Mouse (Mus musculus) cerebellum, adult 2 months (tissue): ENCODE data around the gene Kdm2a. TPM values are rescaled to one million over a fixed set of nuclear protein-coding genes. Genes with fewer than 3 reads are reported as not detected.
A peak's percentile ranks its signal among the peaks of the same experiment; 100 is the strongest.

Experiments
- DNase-seq, 2 experiments: peaks; one replicate each; pipeline ENCODE4 v3.0.0; 2021
- H3K27ac ChIP-seq: fragments of 200-500 bp; 2 replicates; pipeline ENCODE4 v1.5.1; 2012; ENCODE audit warnings: low read length, control low read depth, inconsistent platforms; ENCODE audit not compliant: insufficient read depth
- H3K27me3 ChIP-seq: fragments of 200-500 bp; 2 replicates; pipeline ENCODE4 v1.6.1; 2012; ENCODE audit warnings: inconsistent platforms, mild to moderate bottlenecking, low read length, moderate library complexity; ENCODE audit not compliant: control insufficient read depth, insufficient read depth
- H3K4me1 ChIP-seq: fragments of 200-500 bp; 2 replicates; pipeline ENCODE4 v1.6.1; 2011; ENCODE audit warnings: low read length; ENCODE audit not compliant: control insufficient read depth, insufficient read depth
- H3K4me3 ChIP-seq: fragments of 200-500 bp; replicated peaks from 2 replicates; pipeline ENCODE3; 2011; ENCODE audit warnings: mild to moderate bottlenecking, low read depth, low read length, control low read depth; ENCODE audit not compliant: insufficient read depth
- CTCF ChIP-seq: fragments of 200-500 bp; IDR thresholded peaks from 2 replicates; pipeline ENCODE4 v1.5.1; 2011; ENCODE audit warnings: low read depth, mild to moderate bottlenecking, control low read depth, low read length, moderate library complexity, borderline replicate concordance; ENCODE audit not compliant: insufficient read depth
- POLR2A ChIP-seq: fragments of 200-500 bp; IDR thresholded peaks from 2 replicates; pipeline ENCODE4 v1.6.1; 2011; ENCODE audit warnings: low read length, control low read depth, borderline replicate concordance; ENCODE audit not compliant: insufficient read depth
- WGBS: fragments of 180-500 bp; shearing (Covaris S2); methylation state at CpG from one replicate; pipeline ENCODE4 v1.1.7; 2018; 5-methylcytosine and 5-hydroxymethylcytosine counted together
- polyA plus RNA-seq: library from polyadenylated mRNA; depleted of rRNA; stranded (reverse); fragments of >200 nt; gene quantifications from 2 replicates; pipeline ENCODE4 v1.2.3, GENCODE M21; 2012

Gene Kdm2a
- polyA plus RNA-seq, 1 experiment, result 87.1 TPM

GRCm38 (mm10) chr19:4439161-4439801 is 41.2 kb upstream of the Kdm2a start, which contains the start of gene Rhod:
Gene Rhod (minus strand): TSS chr19:4439432.
- no peak within 1 kb of the TSS for H3K27ac ChIP-seq
- H3K4me1 ChIP-seq, result peaks cover 6% of the 10 kb centered on the region; the same call in 1 of the 2 replicates
- 2% methylated on average over 51 of the region's 51 CpGs for WGBS
- H3K4me3 ChIP-seq, result peak within 1 kb of the TSS; percentile 40
- TF ChIP-seq POLR2A (no peak), CTCF (no peak)
- H3K27me3 ChIP-seq, result no peaks in the 10 kb centered on the region
- DNase-seq, result peak in 1 of 2 experiments; percentile 34

GRCm38 (mm10) chr19:4438791-4439160 is 40.7 kb upstream of the Kdm2a start:
- Histone ChIP-seq H3K4me3 (peak overlapping the region; percentile 40), H3K4me1 (peaks cover 6% of the 10 kb centered on the region; the same call in 1 of the 2 replicates), H3K27ac (no peak overlapping the region), H3K27me3 (no peaks in the 10 kb centered on the region)
- TF ChIP-seq POLR2A (no peak), CTCF (no peak)
- WGBS, result 48% methylated on average over 8 of the region's 8 CpGs
- DNase-seq, result no peak

- Histone ChIP-seq H3K4me1 (peaks cover 6% of the 10 kb centered on the region; the same call in 1 of the 2 replicates), H3K27me3 (no peaks in the 10 kb centered on the region), H3K27ac (no peak overlapping the region), H3K4me3 (no peak overlapping the region)
- WGBS, result 89% methylated on average over 6 of the region's 6 CpGs
- no peak for DNase-seq
- no peak for TF ChIP-seq CTCF
- no peak for TF ChIP-seq POLR2A
Observed at GRCm38 (mm10) chr19:4437886-4438285, 39.8 kb upstream of the Kdm2a start.

GRCm38 (mm10) chr19:4436254-4436653 is 38.2 kb upstream of the Kdm2a start:
- no peaks in the 10 kb centered on the region for H3K27me3 ChIP-seq
- no peak overlapping the region for H3K27ac ChIP-seq
- TF ChIP-seq POLR2A (no peak), CTCF (no peak)
- peaks cover 6% of the 10 kb centered on the region; the same call in 1 of the 2 replicates for H3K4me1 ChIP-seq
- DNase-seq, result no peak
- 92% methylated on average over 3 of the region's 3 CpGs for WGBS
- H3K4me3 ChIP-seq, result no peak overlapping the region

- no peak for DNase-seq
- 81% methylated on average over 1 of the region's 1 CpGs for whole genome bisulfite sequencing
- H3K27me3 ChIP-seq, result no peaks in the 10 kb centered on the region
- TF ChIP-seq POLR2A (no peak), CTCF (no peak)
- 0 out of 2 replicates have a peak, but pooled peaks cover 3% of the 10 kb centered on the region for H3K4me1 ChIP-seq
- H3K4me3 ChIP-seq, result no peak overlapping the region
- no peak overlapping the region for H3K27ac ChIP-seq
Observed at GRCm38 (mm10) chr19:4434999-4435398, 36.9 kb upstream of the Kdm2a start.

GRCm38 (mm10) chr19:4433756-4434155 is 35.7 kb upstream of the Kdm2a start:
- DNase-seq, result no peak
- Histone ChIP-seq H3K27me3 (no peaks in the 10 kb centered on the region), H3K27ac (no peak overlapping the region), H3K4me1 (no peaks in the 10 kb centered on the region), H3K4me3 (no peak overlapping the region)
- TF ChIP-seq POLR2A, result no peak
- TF ChIP-seq CTCF, result no peak
- WGBS, result 82% methylated on average over 1 of the region's 1 CpGs

GRCm38 (mm10) chr19:4430091-4430620 is 32.1 kb upstream of the Kdm2a start:
- 95% methylated on average over 4 of the region's 4 CpGs for WGBS

GRCm38 (mm10) chr19:4425610-4426366 is 27.7 kb upstream of the Kdm2a start:
- TF ChIP-seq CTCF (peak; percentile 47; the same call in 1 of the 2 replicates), POLR2A (no peak)
- Histone ChIP-seq H3K27ac (no peak overlapping the region), H3K4me1 (peaks cover 2% of the 10 kb centered on the region), H3K4me3 (no peak overlapping the region), H3K27me3 (no peaks in the 10 kb centered on the region)
- no peak for DNase-seq
- WGBS, result 53% methylated on average over 19 of the region's 19 CpGs

More at GRCm38 (mm10) chr19:4430091-4430620, 32.1 kb upstream of the Kdm2a start:
- no peak overlapping the region for H3K4me3 ChIP-seq
- no peaks in the 10 kb centered on the region for H3K27me3 ChIP-seq
- H3K4me1 ChIP-seq, result no peaks in the 10 kb centered on the region; the same call in 1 of the 2 replicates
- no peak overlapping the region for H3K27ac ChIP-seq
- TF ChIP-seq CTCF (no peak), POLR2A (no peak)
- DNase-seq, result no peak
